Comparison of ENCODE assay signal across 7 mouse cellular contexts in genomic region chr3:104442357-104442756, GRCm38 (mm10).
DNase-seq lines count a peak whose midpoint lies in the region; ATAC-seq and TF ChIP-seq lines count a peak whose summit lies in the region.

No protein-coding gene starts in this region.

- TF ChIP-seq POLR2A in limb, embryonic 14.5 days (IDR thresholded peaks at IDR 0.05; ENCODE audit: borderline replicate concordance, extremely low read depth, insufficient read depth, insufficient read length) = no peak

- no peak overlapping the region for H3K4me3 ChIP-seq in neural tube, embryonic 12.5 days
- no peak overlapping the region for H3K4me3 ChIP-seq in heart, embryonic 12.5 days
- peak overlapping the region; percentile 15 for H3K4me3 ChIP-seq in limb, embryonic 14.5 days (replicated peaks; ENCODE audit: low read length)
- 0 out of 2 replicates have a peak overlapping the region, but pooled peaks have one; percentile 2 for H3K4me3 ChIP-seq in stomach, embryonic 15.5 days (replicated peaks)

- no peak overlapping the region for H3K27ac ChIP-seq in neural tube, embryonic 12.5 days
- H3K27ac ChIP-seq in heart, embryonic 12.5 days (ENCODE audit: poor library complexity, severe bottlenecking) = no peak overlapping the region
- H3K27ac ChIP-seq in limb, embryonic 14.5 days (replicated peaks; ENCODE audit: low read depth, low read length) = no peak overlapping the region
- H3K27ac ChIP-seq in stomach, embryonic 15.5 days = no peak overlapping the region; the same call in 1 of the 2 replicates

- ATAC-seq in neural tube, embryonic 12.5 days (ENCODE audit: low FRiP score, low read depth) = peak; percentile 42; the same call in 1 of the 2 replicates
- no peak for ATAC-seq in heart, embryonic 12.5 days (ENCODE audit: insufficient number of reproducible peaks, low FRiP score)
- peak; percentile 56 for ATAC-seq in limb, embryonic 14.5 days (ENCODE audit: low FRiP score, low read depth)
- 0 out of 2 replicates have a peak, but pooled peaks have one; percentile 21 for ATAC-seq in stomach, embryonic 15.5 days (ENCODE audit: insufficient read depth, low FRiP score, low read depth)

- H3K9me3 ChIP-seq in neural tube, embryonic 12.5 days = no peaks in the 10 kb centered on the region
- no peaks in the 10 kb centered on the region for H3K9me3 ChIP-seq in heart, embryonic 12.5 days (replicated peaks)
- no peaks in the 10 kb centered on the region for H3K9me3 ChIP-seq in limb, embryonic 14.5 days (ENCODE audit: control insufficient read depth, low read length)
- no peaks in the 10 kb centered on the region for H3K9me3 ChIP-seq in stomach, embryonic 15.5 days

- H3K9ac ChIP-seq in neural tube, embryonic 12.5 days = no peak overlapping the region
- 0 out of 2 replicates have a peak overlapping the region, but pooled peaks have one; percentile 27 for H3K9ac ChIP-seq in heart, embryonic 12.5 days
- peak overlapping the region; percentile 54; the same call in 1 of the 2 replicates for H3K9ac ChIP-seq in limb, embryonic 14.5 days (ENCODE audit: low read depth, low read length, severe bottlenecking)
- no peak overlapping the region for H3K9ac ChIP-seq in stomach, embryonic 15.5 days

- no peaks in the 10 kb centered on the region for H3K27me3 ChIP-seq in neural tube, embryonic 12.5 days (replicated peaks)
- no peaks in the 10 kb centered on the region for H3K27me3 ChIP-seq in heart, embryonic 12.5 days (replicated peaks)
- H3K27me3 ChIP-seq in limb, embryonic 14.5 days (ENCODE audit: control insufficient read depth, insufficient read depth, low read length) = no peaks in the 10 kb centered on the region
- H3K27me3 ChIP-seq in stomach, embryonic 15.5 days (replicated peaks) = no peaks in the 10 kb centered on the region

- H3K4me1 ChIP-seq in neural tube, embryonic 12.5 days = 0 out of 2 replicates have a peak, but pooled peaks cover 3% of the 10 kb centered on the region
- H3K4me1 ChIP-seq in heart, embryonic 12.5 days (replicated peaks) = peaks cover 30% of the 10 kb centered on the region
- H3K4me1 ChIP-seq in limb, embryonic 14.5 days (ENCODE audit: control insufficient read depth, insufficient read depth, low read length) = 0 out of 2 replicates have a peak, but pooled peaks cover 3% of the 10 kb centered on the region
- H3K4me1 ChIP-seq in stomach, embryonic 15.5 days = peaks cover 12% of the 10 kb centered on the region

- WGBS in neural tube, embryonic 12.5 days = 34% methylated on average over 5 of the region's 5 CpGs
- WGBS in heart, embryonic 12.5 days = 28% methylated on average over 5 of the region's 5 CpGs
- WGBS in limb, embryonic 14.5 days = 15% methylated on average over 5 of the region's 5 CpGs
- 15% methylated on average over 5 of the region's 5 CpGs for WGBS in stomach, embryonic 15.5 days

- H3K36me3 ChIP-seq in neural tube, embryonic 12.5 days = no peaks in the 10 kb centered on the region
- no peaks in the 10 kb centered on the region for H3K36me3 ChIP-seq in heart, embryonic 12.5 days
- no peaks in the 10 kb centered on the region for H3K36me3 ChIP-seq in limb, embryonic 14.5 days (ENCODE audit: control insufficient read depth, insufficient read depth, low read length)
- no peaks in the 10 kb centered on the region for H3K36me3 ChIP-seq in stomach, embryonic 15.5 days

- no peak for DNase-seq in neural tube, embryonic 10.5 days (ENCODE audit: extremely low spot score, low spot score)
- peak; percentile 38 for DNase-seq in limb, embryonic 14.5 days (ENCODE audit: low spot score)
- no peak for DNase-seq in thymus, postnatal 25 days
- DNase-seq in frontal cortex, postnatal 14 days (ENCODE audit: low spot score in 2 of 2) = no peak

- H3K4me2 ChIP-seq in neural tube, embryonic 12.5 days (replicated peaks) = peak overlapping the region; percentile 50
- H3K4me2 ChIP-seq in heart, embryonic 12.5 days = peak overlapping the region; percentile 59
- H3K4me2 ChIP-seq in limb, embryonic 14.5 days (replicated peaks; ENCODE audit: low read depth, low read length, severe bottlenecking) = peak overlapping the region; percentile 42
- H3K4me2 ChIP-seq in stomach, embryonic 15.5 days = peak overlapping the region; percentile 53

Comparison
In these comparisons a context has a peak if more than half of its experiments do, and no peak if none do; other contexts are left out.
1. H3K4me3 ChIP-seq: peak in limb, embryonic 14.5 days (single experiment) and stomach, embryonic 15.5 days (single experiment); none in neural tube, embryonic 12.5 days (single experiment) and heart, embryonic 12.5 days (single experiment).
2. H3K9ac ChIP-seq: peak in heart, embryonic 12.5 days (single experiment) and limb, embryonic 14.5 days (single experiment); none in neural tube, embryonic 12.5 days (single experiment) and stomach, embryonic 15.5 days (single experiment).
3. Peak in every context shown above with its lines, with median percentiles within 50 percentile points of each other: H3K4me2 ChIP-seq.